Mouse (Mus musculus): Measurements from ENCODE around the gene Pik3ca.
A peak's percentile ranks its signal among the peaks of the same experiment; 100 is the strongest.

The Pik3ca gene

GRCm38 (mm10) chr3:32397461-32398174 is at the start of gene Pik3ca:
Gene Pik3ca (plus strand): TSS chr3:32397671.
- DNase-seq (ENCODE audit: low spot score in 2 of 2), result peak; percentile 14 to 45

- DNase-seq (ENCODE audit: low spot score in 2 of 2), result peak in 1 of 2 experiments; percentile 34
These were observed 49.6 kb upstream of the Pik3ca start for GRCm38 (mm10) chr3:32347881-32348280.

- no peak for DNase-seq (ENCODE audit: low spot score in 2 of 2)
These were observed 36.2 kb upstream of the Pik3ca start for GRCm38 (mm10) chr3:32361221-32361620.

GRCm38 (mm10) chr3:32364195-32364594 is 33.3 kb upstream of the Pik3ca start:
- DNase-seq (ENCODE audit: low spot score in 2 of 2), result no peak

- DNase-seq (ENCODE audit: low spot score in 2 of 2), result peak in 1 of 2 experiments; percentile 12
These were observed 32.5 kb upstream of the Pik3ca start for GRCm38 (mm10) chr3:32364841-32365545.

GRCm38 (mm10) chr3:32365546-32366245 is 31.8 kb upstream of the Pik3ca start, which contains the start of gene Zmat3:
Gene Zmat3 (minus strand): TSS chr3:32366014.
- peak; percentile 62 to 72 for DNase-seq (ENCODE audit: low spot score in 2 of 2)

- no peak for DNase-seq (ENCODE audit: low spot score in 2 of 2)
These were observed 31.2 kb upstream of the Pik3ca start for GRCm38 (mm10) chr3:32366246-32366734.

- no peak for DNase-seq (ENCODE audit: low spot score in 2 of 2)
These were observed 30.0 kb upstream of the Pik3ca start for GRCm38 (mm10) chr3:32367516-32367915.

- no peak for DNase-seq (ENCODE audit: low spot score in 2 of 2)
These were observed 25.5 kb upstream of the Pik3ca start for GRCm38 (mm10) chr3:32371957-32372356.

GRCm38 (mm10) chr3:32372470-32372869 is 25.0 kb upstream of the Pik3ca start:
- DNase-seq (ENCODE audit: low spot score in 2 of 2), result no peak

- DNase-seq (ENCODE audit: low spot score in 2 of 2), result no peak
These were observed 24.2 kb upstream of the Pik3ca start for GRCm38 (mm10) chr3:32373236-32373635.

- no peak for DNase-seq (ENCODE audit: low spot score in 2 of 2)
These were observed 17.6 kb upstream of the Pik3ca start for GRCm38 (mm10) chr3:32379891-32380290.

GRCm38 (mm10) chr3:32381556-32381955 is 15.9 kb upstream of the Pik3ca start:
- no peak for DNase-seq (ENCODE audit: low spot score in 2 of 2)

- no peak for DNase-seq (ENCODE audit: low spot score in 2 of 2)
These were observed 4.6 kb upstream of the Pik3ca start for GRCm38 (mm10) chr3:32392841-32393240.

- DNase-seq (ENCODE audit: low spot score in 2 of 2), result no peak
These were observed 3.5 kb upstream of the Pik3ca start for GRCm38 (mm10) chr3:32393986-32394385.

- peak; percentile 15 to 27 for DNase-seq (ENCODE audit: low spot score in 2 of 2)
These were observed 1.5 kb upstream of the Pik3ca start for GRCm38 (mm10) chr3:32395771-32396551.

GRCm38 (mm10) chr3:32396794-32397460 is 544 bp upstream of the Pik3ca start:
- peak; percentile 92 to 96 for DNase-seq (ENCODE audit: low spot score in 2 of 2)

- DNase-seq (ENCODE audit: low spot score in 2 of 2), result no peak
These were observed 686 bp downstream of the Pik3ca start for GRCm38 (mm10) chr3:32398175-32398538.

- DNase-seq (ENCODE audit: low spot score in 2 of 2), result no peak
These were observed 1.2 kb downstream of the Pik3ca start for GRCm38 (mm10) chr3:32398623-32399022.

- DNase-seq (ENCODE audit: low spot score in 2 of 2), result no peak
These were observed 1.9 kb downstream of the Pik3ca start for GRCm38 (mm10) chr3:32399381-32399780.

- no peak for DNase-seq (ENCODE audit: low spot score in 2 of 2)
These were observed 2.5 kb downstream of the Pik3ca start for GRCm38 (mm10) chr3:32399931-32400330.
